Mouse (Mus musculus) fibroblast of lung, adult 2 months (primary cell): ENCODE results near the gene Aacs.

ENCODE experiments used
- DNase-seq: peaks from one replicate; pipeline ENCODE4 v3.0.0-alpha.2; 2011; ENCODE audit warnings: low read depth

Aacs gene

GRCm38 (mm10) chr5:125493093-125493423 is 17.4 kb downstream of the Aacs start:
- no peak for DNase-seq

DNA sequence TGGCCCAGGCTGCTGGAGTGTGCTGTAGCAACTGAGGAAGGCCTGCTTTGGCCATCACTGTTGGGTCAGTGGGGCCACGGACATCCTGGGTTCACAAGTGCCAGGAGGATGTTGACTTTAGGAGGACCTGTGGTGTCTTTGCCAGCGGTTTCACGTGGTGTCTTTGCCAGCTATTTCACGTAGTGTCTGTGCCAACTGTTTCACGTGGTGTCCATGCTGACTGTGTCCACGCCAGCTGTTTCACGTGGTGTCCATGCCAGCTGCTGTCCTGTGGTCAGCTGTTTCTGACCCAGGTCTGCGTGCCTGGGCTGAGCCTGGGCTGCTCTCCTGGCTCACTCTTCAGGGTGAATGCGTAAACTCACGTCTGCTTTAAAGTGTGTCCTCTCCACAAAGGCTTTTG is 20.0 kb downstream of the Aacs start:
- DNase-seq: peak; percentile 79

GRCm38 (mm10) chr5:125497821-125498600 is 22.4 kb downstream of the Aacs start:
- no peak for DNase-seq

- no peak for DNase-seq
These were observed 25.9 kb downstream of the Aacs start for GRCm38 (mm10) chr5:125501505-125501904.

DNA sequence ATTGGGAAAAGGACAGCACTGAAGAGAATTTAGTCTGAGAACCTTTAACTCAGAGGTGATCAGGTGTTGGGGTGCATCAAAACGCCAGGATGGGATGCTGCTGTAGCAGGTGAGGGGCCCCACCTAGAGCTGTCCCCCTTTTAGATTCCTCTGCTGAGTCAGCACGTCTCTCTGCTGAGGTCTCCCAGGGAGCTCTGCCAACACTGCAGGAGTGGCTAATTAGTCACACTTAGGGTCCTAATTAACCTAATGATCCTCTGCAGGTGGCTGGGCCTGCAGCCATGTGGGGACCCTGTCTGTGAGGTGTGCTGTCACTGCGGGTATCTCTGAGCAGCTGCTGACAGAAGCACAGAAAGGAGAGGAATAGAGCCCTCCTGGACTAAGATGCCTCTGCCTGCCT is 26.6 kb downstream of the Aacs start:
- no peak for DNase-seq

DNA sequence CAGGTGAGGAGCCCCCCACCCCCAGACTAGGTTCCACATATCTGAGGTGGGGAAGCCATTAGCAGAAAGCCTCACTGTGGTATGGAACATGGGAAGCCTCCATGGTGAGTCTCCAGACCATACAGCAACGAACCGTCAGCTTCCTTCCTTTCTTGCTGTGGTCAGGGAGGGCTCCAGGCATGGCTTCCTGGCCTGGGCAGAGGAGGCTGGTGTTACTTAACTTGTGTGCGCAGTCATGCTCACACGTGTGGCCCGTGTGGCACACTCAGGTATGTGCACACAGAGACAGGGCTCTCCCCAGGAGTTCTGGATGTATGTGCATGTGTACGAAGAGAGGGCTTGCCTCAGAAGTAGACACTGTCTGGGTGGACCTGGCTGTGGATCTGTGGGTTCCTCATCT is 28.0 kb downstream of the Aacs start:
- no peak for DNase-seq

DNA sequence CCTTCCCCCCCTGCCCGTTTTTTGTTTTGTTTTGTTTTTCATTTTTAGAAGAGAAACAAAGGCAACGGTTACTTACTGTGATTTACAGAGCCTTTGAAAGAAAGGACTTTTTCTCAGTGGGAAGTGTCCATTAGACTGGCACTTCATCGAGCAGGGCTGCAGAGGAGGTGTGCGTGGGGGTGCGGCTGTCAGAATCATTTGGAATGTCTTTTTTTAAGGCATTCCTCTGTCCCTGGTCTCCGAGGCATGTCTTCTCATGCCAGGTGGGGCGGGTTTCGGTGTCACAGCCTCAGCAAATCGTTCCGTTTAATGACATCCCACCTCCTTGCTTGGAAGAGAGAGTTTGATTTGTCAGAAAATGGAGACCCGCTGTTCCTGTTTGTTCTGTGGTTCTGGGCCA is 29.1 kb downstream of the Aacs start:
- DNase-seq: no peak

DNA sequence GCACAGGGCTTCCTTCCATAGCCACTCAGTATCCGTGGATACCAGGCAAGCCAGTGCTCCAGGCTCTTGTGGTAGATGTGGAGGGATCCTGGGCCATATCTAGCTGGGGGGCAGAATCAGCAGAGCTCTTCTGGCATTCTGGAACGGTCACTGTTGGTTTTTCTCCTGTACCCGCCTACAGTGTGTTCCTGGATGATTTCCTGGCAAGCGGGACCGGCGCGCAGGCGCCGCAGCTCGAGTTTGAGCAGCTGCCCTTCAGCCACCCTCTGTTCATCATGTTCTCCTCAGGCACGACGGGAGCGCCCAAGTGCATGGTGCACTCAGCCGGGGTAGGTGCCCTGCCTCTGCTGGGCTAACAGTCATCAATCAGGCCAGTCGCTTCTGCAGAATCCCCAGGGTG is 30.4 kb downstream of the Aacs start:
- DNase-seq: no peak

GRCm38 (mm10) chr5:125507582-125507981 is 32.0 kb downstream of the Aacs start:
- no peak for DNase-seq

GRCm38 (mm10) chr5:125508006-125508405 is 32.4 kb downstream of the Aacs start:
- DNase-seq: no peak

GRCm38 (mm10) chr5:125509541-125509940 is 33.9 kb downstream of the Aacs start:
- no peak for DNase-seq

GRCm38 (mm10) chr5:125515006-125515405 is 39.4 kb downstream of the Aacs start:
- no peak for DNase-seq

GRCm38 (mm10) chr5:125518640-125519039 is 43.0 kb downstream of the Aacs start:
- no peak for DNase-seq

DNA sequence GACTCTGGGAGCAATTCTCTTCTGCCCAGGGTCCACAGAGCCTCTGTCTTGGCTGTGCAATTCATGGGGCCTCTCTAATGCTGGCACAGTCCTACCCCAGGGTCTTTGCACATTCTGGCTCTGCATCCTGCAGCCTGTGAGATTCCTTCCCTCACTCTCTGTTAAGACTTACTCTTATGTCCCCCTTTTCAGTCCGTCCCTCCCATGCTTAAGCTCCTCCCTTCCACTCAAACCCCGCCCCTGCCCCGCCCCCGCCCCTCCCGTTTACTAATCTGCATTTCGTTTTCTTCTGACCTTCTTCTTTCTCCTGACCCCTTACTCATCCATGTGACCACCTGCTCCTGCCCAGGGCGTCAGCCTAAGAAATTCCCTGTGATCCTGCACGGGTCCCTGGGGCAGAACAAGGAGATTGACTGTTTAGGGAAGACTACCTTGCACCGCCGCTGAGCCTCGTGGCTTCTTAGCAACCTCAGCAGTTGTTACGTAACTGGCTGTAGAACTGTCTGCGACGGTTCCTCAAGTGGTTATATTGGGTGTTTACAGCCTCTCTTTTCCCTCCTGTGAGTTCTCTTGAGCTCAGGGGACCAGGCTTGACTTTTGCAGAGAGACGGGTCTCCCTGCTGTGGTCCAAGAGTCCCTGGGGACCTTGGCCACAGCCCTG is 45.4 kb downstream of the Aacs start:
- DNase-seq: no peak

DNA sequence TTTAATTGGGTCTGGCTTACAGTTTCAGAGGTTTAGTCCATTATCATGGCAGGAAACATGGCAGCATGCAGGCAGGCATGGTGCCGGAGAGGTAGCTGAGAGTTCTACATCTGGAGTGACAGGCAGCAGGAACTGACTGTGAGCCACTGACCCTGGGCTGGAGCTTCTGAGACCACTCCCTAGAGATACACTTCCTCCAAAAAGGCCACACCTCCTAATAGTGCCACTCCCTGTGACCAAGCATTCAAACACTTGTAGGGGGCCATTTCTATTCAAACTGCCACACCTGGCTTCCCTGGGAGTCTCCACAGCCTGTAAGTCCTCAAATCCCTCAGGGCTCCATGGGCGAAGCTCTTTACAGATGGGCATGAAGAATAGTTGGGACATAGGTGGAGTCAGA is 47.7 kb downstream of the Aacs start:
- DNase-seq: no peak

DNA sequence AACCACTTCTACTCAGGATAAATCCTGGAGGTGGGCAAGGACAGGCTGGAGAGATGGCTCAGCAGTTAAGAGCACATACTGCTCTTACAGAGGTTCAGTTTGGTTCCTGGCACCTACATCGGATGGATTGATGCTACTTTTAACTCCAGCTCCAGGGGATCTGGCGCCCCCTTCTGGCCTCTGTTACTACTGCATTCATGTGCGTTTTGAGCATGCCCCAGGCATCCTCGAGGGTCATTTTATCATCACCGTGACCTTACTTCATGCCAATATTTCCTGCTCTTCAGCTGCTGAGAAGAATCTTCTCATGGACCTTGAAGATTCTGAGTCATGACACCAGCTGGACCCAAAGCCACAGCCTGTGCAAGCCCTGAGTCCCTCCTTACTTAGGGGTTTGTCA is 49.9 kb downstream of the Aacs start:
- no peak for DNase-seq

- DNase-seq: no peak
These were observed 50.9 kb downstream of the Aacs start for GRCm38 (mm10) chr5:125526464-125526863.

DNA sequence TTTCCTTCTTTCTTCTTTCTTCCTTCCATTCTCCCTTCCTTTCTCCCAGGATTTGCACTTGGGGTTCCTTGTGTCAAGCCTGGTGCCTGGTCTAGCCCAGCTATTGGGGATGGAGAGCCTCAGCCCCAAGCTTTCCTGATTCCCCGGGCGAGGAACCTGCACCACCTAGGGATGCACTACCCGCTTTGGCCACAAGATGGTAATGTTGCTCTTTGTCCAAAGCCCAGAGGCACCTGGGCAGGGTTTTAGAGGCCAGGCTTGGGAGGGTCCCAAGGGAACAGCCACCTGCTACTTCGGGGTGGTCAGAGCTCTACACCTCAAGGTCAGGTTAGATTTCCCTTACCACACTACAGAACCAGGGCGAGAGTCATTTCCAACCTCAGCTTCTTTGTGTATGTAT is 53.5 kb downstream of the Aacs start:
- peak; percentile 19 for DNase-seq

- no peak for DNase-seq
These were observed 56.0 kb downstream of the Aacs start, which contains the start of gene Tmem132b for GRCm38 (mm10) chr5:125531634-125532033. Gene Tmem132b, plus strand, starts transcription at chr5:125531774.

DNA sequence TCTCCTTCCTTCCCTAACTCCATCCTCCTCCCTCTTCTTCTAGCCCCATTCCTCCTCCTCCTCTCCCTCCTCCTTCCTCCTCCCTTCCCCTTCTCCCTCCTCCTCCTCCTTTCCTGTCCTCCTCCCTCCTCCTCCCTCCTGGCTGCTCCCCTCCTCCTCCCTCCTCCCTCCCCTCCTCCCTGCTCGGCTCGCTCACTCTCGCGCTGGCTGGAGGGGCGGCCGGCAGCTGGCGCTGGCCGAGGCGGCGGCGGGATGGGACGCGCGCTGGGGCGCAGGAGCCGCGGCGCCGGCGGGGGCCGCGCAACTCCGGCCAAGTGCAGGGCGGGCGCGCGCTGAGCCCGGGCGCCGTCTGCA is 56.6 kb downstream of the Aacs start:
- no peak for DNase-seq

DNA sequence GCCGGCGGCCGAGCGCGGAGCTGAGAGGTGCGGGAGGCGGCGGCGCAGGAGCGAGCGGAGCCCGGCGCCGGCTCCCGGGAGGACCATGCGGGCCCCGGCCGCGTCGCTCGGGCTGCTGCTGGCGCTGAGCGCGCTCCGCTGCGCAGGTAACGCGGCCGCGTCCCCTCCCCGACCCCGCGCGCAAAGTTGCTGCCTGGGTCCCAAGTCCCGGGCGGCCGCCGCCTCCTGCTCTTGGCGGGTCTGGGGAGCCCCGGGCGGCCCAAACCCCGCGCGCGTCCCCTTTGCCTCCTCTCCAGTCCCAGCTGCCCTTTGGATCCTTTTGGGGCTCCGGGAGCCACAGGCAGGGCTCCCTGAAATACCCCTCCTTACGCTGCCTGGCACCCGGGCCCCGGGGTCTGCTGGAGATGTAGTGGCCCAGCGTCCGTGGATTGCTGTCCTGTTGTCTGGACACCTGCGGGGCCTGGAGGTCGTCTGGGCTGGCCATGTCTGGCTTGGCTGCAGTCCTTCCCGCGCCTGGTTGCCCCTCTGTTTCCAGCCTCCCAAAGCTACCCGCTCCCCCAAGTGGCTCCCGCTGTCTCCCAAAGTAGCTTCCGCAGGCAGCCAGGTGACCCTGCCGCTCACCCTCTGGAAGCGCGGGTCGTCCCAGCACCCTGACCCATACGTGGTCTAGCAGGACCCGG is 57.1 kb downstream of the Aacs start:
- no peak for DNase-seq

- DNase-seq: no peak
These were observed 57.7 kb downstream of the Aacs start for GRCm38 (mm10) chr5:125533225-125533900.

- no peak for DNase-seq
These were observed 58.6 kb downstream of the Aacs start for GRCm38 (mm10) chr5:125534168-125534610.
